Mouse (Mus musculus) C2C12 (cell line): Measurements from ENCODE around the gene Ibtk.

Experiments used
- CEBPB ChIP-seq: IDR thresholded peaks from one replicate; pipeline ENCODE4 v1.6.1; 2011; ENCODE audit warnings: low read depth, mild to moderate bottlenecking, control low read depth, moderate library complexity
- CTCF ChIP-seq: IDR thresholded peaks from one replicate; pipeline ENCODE4 v1.5.1; 2011; ENCODE audit not compliant: control insufficient read depth, insufficient read depth, insufficient read length
- FOSL1 ChIP-seq: IDR thresholded peaks from one replicate; pipeline ENCODE4 v1.8.0; 2011; ENCODE audit warnings: mild to moderate bottlenecking, low read length; ENCODE audit not compliant: poor library complexity, insufficient read depth, severe bottlenecking
- MAX ChIP-seq: IDR thresholded peaks from one replicate; pipeline ENCODE4 v1.6.1; 2011; ENCODE audit warnings: mild to moderate bottlenecking, control low read depth
- MYOD1 ChIP-seq: IDR thresholded peaks from one replicate; pipeline ENCODE4 v1.6.1; 2011; ENCODE audit warnings: low read depth; ENCODE audit not compliant: control insufficient read depth, insufficient read length
- MYOG ChIP-seq: IDR thresholded peaks from one replicate; pipeline ENCODE4 v1.6.1; 2011; ENCODE audit not compliant: control insufficient read depth, insufficient read length; ENCODE audit errors: extremely low read depth
- USF1 ChIP-seq: IDR thresholded peaks from one replicate; pipeline ENCODE4 v1.6.1; 2011; ENCODE audit warnings: low read depth, mild to moderate bottlenecking, control low read depth, moderate library complexity

GRCm38 (mm10) chr9:85707302-85707701, 41.8 kb downstream of the Ibtk start:
- no peak for TF ChIP-seq CTCF
- no peak for TF ChIP-seq MAX
- TF ChIP-seq USF1, result no peak
- TF ChIP-seq CEBPB, result no peak
- TF ChIP-seq MYOG, result no peak
- TF ChIP-seq MYOD1, result no peak
- TF ChIP-seq FOSL1, result no peak
